Mouse (Mus musculus): Measurements from ENCODE around the gene Mx1.

GRCm38 (mm10) chr16:97511495-97511894 is 48.8 kb upstream of the Mx1 start:
- TF ChIP-seq POLR2AphosphoS5 (IDR thresholded peaks at IDR 0.05; ENCODE audit: insufficient replicate concordance, low read depth, low read length) (no peak), CTCF (IDR thresholded peaks at IDR 0.05; ENCODE audit: low read depth, low read length) (no peak), GATA1 (IDR thresholded peaks at IDR 0.05; ENCODE audit: borderline replicate concordance, low read length) (no peak), TAL1 (conservative IDR thresholded peaks at IDR 0.05; ENCODE audit: low read depth, low read length) (no peak)
